ENCODE assay signal across 21 mouse cellular contexts in the genomic region with DNA sequence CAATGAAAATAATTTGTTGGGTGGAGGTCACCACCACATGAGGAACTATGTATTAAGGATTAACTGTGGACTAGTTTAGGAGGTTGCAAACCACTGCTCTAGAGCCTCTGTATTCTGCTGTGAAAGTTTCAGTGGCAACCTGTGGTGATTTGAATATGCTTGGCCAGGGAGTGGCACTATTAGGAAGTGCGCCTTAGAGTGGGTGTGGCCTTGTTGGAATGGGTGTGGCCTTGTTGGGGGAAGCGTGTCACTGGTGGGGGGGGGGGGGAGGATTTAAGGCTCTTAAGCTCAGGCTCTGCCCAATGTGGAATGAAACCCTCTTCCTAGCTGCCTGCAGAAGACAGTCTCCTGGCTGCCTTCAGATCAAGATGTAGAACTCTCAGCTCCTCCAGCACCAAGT.
DNase-seq lines count a peak whose midpoint lies in the region; ATAC-seq and TF ChIP-seq lines count a peak whose summit lies in the region.
"Had no signal": no experiment of that assay in that cellular context is flagged by ENCODE, and none has a peak within 500 bp of the region (broad histone marks: within the 10 kb centered on the region; RNA-seq: fewer than 3 reads in every experiment).

No protein-coding gene starts in this region.

- WGBS in heart, embryonic 12.5 days: 66% methylated on average over 2 of the region's 2 CpGs

- H3K9me3 ChIP-seq in CH12.LX (replicated peaks; ENCODE audit: low read length): no peaks in the 10 kb centered on the region
- no peaks in the 10 kb centered on the region for H3K9me3 ChIP-seq in heart, embryonic 12.5 days (replicated peaks)
- H3K9me3 ChIP-seq: forebrain, embryonic 10.5 days; forebrain, embryonic 13.5 days; heart, embryonic 10.5 days; hindbrain, embryonic 13.5 days; intestine, embryonic 15.5 days had no signal

- H3K36me3 ChIP-seq in CH12.LX (replicated peaks in 1 of 2; ENCODE audit: control insufficient read depth in 1 of 2, insufficient read depth in 1 of 2, low read length in 1 of 2): no peaks in the 10 kb centered on the region
- no peaks in the 10 kb centered on the region for H3K36me3 ChIP-seq in splenic B cell, adult 2 months (ENCODE audit: control insufficient read depth, insufficient read depth, low read length, poor library complexity, severe bottlenecking)
- no peaks in the 10 kb centered on the region for H3K36me3 ChIP-seq in heart, embryonic 12.5 days
- H3K36me3 ChIP-seq: forebrain, embryonic 10.5 days; heart, embryonic 10.5 days; hindbrain, embryonic 13.5 days; intestine, embryonic 15.5 days had no signal

- TF ChIP-seq CTCF in CH12.LX (conservative IDR thresholded peaks at IDR 0.05 in 1 of 2, IDR thresholded peaks at IDR 0.05 in 1 of 2; ENCODE audit: low read depth in 2 of 2, low read length in 2 of 2): no peak

- in situ Hi-C loops in CH12.LX (cut with MboI; ENCODE audit: low pct_ligation_motif_present, low pct_unique_long_range_greater_than_20kb, low sequenced_read_pairs): no loop called here

- no peak overlapping the region for H3K4me3 ChIP-seq in CH12.LX (replicated peaks in 1 of 3; ENCODE audit: low read depth in 2 of 3, low read length in 2 of 3, poor library complexity in 1 of 3)
- H3K4me3 ChIP-seq in heart, embryonic 12.5 days: no peak overlapping the region
- H3K4me3 ChIP-seq: forebrain, embryonic 10.5 days; forebrain, embryonic 13.5 days; heart, adult 2 months; heart, embryonic 10.5 days; hindbrain, embryonic 13.5 days; intestine, embryonic 15.5 days had no signal

- peaks cover 2% of the 10 kb centered on the region for H3K27me3 ChIP-seq in CH12.LX (replicated peaks)
- no peaks in the 10 kb centered on the region for H3K27me3 ChIP-seq in splenic B cell, adult 2 months (ENCODE audit: control insufficient read depth, insufficient read depth, low read length, poor library complexity, severe bottlenecking)
- no peaks in the 10 kb centered on the region for H3K27me3 ChIP-seq in heart, embryonic 12.5 days (replicated peaks)
- H3K27me3 ChIP-seq: forebrain, embryonic 13.5 days; hindbrain, embryonic 13.5 days; intestine, embryonic 15.5 days had no signal

- H3K4me1 ChIP-seq in CH12.LX (ENCODE audit: control insufficient read depth in 1 of 2, insufficient read depth in 2 of 2): peaks cover 0 to 4% of the 10 kb centered on the region in 2 experiments; a peak in 2 of 4 replicates
- no peaks in the 10 kb centered on the region for H3K4me1 ChIP-seq in heart, embryonic 12.5 days (replicated peaks)
- H3K4me1 ChIP-seq: heart, embryonic 10.5 days; intestine, embryonic 15.5 days had no signal

- dilution Hi-C loops in CH12.LX (cut with MboI; ENCODE audit: extremely low pct_ligation_motif_present, extremely low pct_unique_long_range_greater_than_20kb, low sequenced_read_pairs): no loop called here

- DNase-seq in A20 (ENCODE audit: low read depth, low spot score): peak; percentile 39
- peak; percentile 43 for DNase-seq in CH12.LX (ENCODE audit: extremely low read depth)
- DNase-seq in R1 (ENCODE audit: low read depth, low spot score): peak; percentile 65
- peak; percentile 21 for DNase-seq in splenic B cell, adult 2 months (ENCODE audit: low read depth, low spot score)
- no peak for DNase-seq in testis, postnatal 14 days (ENCODE audit: low spot score)
- DNase-seq in adrenal gland, adult 8-10 months: no peak
- DNase-seq: adrenal gland, postnatal 25 days; cerebellum, adult 11-12 months; cerebellum, adult 9-10 months; cerebellum, postnatal 14 days; gastrocnemius, postnatal 10 days; heart, adult 2 months; kidney, adult 11 months had no signal

- H3K4me2 ChIP-seq in CH12.LX (ENCODE audit: insufficient read depth, low read depth, poor library complexity, severe bottlenecking): no peak overlapping the region
- H3K4me2 ChIP-seq in heart, embryonic 12.5 days: no peak overlapping the region
- H3K4me2 ChIP-seq: forebrain, embryonic 13.5 days; hindbrain, embryonic 13.5 days; intestine, embryonic 15.5 days had no signal

- no peak for TF ChIP-seq POLR2A in CH12.LX (IDR thresholded peaks at IDR 0.05; ENCODE audit: low read depth, low read length)

- no peak overlapping the region for H3K27ac ChIP-seq in CH12.LX (ENCODE audit: insufficient read depth, low read depth)
- no peak overlapping the region for H3K27ac ChIP-seq in heart, embryonic 12.5 days (ENCODE audit: poor library complexity, severe bottlenecking)
- H3K27ac ChIP-seq: forebrain, embryonic 10.5 days; forebrain, embryonic 13.5 days; heart, adult 2 months; heart, embryonic 10.5 days; hindbrain, embryonic 13.5 days; intestine, embryonic 15.5 days had no signal

- no peak for TF ChIP-seq EP300 in CH12.LX (IDR thresholded peaks at IDR 0.05; ENCODE audit: low read length)

- no peak for ATAC-seq in heart, embryonic 12.5 days (ENCODE audit: insufficient number of reproducible peaks, low FRiP score)
- ATAC-seq: forebrain, embryonic 13.5 days; forebrain, embryonic 16.5 days; hindbrain, embryonic 16.5 days; intestine, embryonic 15.5 days had no signal

- TF ChIP-seq RAD21 in CH12.LX (IDR thresholded peaks at IDR 0.05; ENCODE audit: low read depth, low read length): no peak

- no peak overlapping the region for H3K9ac ChIP-seq in CH12.LX (ENCODE audit: insufficient read depth, low read depth)
- H3K9ac ChIP-seq in heart, embryonic 12.5 days: no peak overlapping the region
- H3K9ac ChIP-seq: forebrain, embryonic 13.5 days; hindbrain, embryonic 13.5 days; intestine, embryonic 15.5 days had no signal

- H3K79me2 ChIP-seq in CH12.LX (replicated peaks; ENCODE audit: control insufficient read depth, extremely low read depth, insufficient read depth, poor library complexity, severe bottlenecking): no peaks in the 10 kb centered on the region

TF ChIP-seq in CH12.LX, 34 proteins besides CTCF, POLR2A, EP300 and RAD21:
- TF ChIP-seq ZKSCAN1 (IDR thresholded peaks at IDR 0.05; ENCODE audit: borderline replicate concordance, low read depth, low read length) (no peak), HCFC1 (IDR thresholded peaks at IDR 0.05; ENCODE audit: low read depth, low read length) (no peak), MAX (IDR thresholded peaks at IDR 0.05; ENCODE audit: low read length) (no peak), MXI1 (IDR thresholded peaks at IDR 0.05; ENCODE audit: low read depth, low read length) (no peak)

Comparison
In these comparisons a context has a peak if more than half of its experiments do, and no peak if none do; other contexts are left out.
1. DNase-seq: peak in A20 (single experiment), CH12.LX (single experiment), R1 (single experiment) and splenic B cell, adult 2 months (single experiment); none in testis, postnatal 14 days (single experiment) and adrenal gland, adult 8-10 months (single experiment).